Mouse (Mus musculus) thymus, postnatal 10 days (tissue): Measurements from ENCODE around the gene Erich2.

Source experiments
- DNase-seq, 2 experiments: peaks; one replicate each; pipeline ENCODE4 v3.0.0; 2021; ENCODE audit warnings: low spot score in 2 of 2

Gene Erich2

DNA sequence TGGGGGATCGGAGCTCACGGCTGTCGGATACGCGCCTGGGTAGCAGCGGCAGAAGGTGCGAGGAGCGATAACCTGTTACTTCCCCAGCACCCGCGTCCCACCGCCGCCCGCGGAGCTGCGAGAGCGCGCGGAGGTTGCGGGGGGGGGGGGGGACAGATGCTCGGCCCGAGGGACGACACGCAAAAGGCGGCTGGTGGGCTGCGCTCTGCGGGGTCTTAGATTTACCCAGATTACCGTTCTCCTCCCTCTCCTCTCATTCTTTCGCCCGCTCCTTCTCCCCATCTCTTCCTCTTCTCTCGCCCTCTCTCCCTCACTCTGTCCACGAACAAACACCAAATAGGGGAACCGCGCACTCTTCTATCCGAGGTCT lies 54.0 kb downstream of the Erich2 start:
- no peak for DNase-seq

DNA sequence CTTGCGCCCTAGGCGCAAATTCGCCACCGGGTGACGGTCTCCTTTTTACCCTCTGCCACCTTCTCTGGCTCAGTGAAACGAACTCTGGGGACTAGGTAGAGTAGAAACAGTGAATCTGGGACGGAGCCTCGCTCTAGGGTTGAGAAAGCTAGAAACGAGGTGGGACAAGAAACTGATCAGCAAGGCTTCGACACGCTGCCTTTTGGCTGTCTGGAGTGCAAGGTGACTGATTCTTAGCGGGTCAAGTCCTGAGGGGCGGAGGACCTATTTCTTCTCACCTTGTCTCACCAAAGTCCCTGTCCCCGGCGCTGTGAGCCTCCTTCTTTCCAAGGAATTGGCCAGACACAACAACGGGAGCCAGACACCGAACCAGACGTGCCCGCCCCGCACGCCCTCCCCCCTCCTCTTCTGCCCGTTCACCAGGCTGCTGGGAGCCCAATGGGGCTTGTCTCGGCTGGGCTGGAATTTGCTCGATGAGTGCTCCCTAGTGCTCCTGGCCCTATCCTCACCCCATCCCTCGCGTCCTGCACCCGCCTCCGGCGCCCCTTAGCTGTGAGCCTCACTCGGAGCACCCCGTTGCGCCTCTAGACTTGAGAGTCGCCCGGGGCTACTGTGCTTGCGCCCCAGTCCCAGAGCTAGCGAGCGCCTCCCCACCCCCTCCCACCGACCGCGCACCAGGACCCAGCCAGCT lies 54.5 kb downstream of the Erich2 start:
- no peak for DNase-seq

DNA sequence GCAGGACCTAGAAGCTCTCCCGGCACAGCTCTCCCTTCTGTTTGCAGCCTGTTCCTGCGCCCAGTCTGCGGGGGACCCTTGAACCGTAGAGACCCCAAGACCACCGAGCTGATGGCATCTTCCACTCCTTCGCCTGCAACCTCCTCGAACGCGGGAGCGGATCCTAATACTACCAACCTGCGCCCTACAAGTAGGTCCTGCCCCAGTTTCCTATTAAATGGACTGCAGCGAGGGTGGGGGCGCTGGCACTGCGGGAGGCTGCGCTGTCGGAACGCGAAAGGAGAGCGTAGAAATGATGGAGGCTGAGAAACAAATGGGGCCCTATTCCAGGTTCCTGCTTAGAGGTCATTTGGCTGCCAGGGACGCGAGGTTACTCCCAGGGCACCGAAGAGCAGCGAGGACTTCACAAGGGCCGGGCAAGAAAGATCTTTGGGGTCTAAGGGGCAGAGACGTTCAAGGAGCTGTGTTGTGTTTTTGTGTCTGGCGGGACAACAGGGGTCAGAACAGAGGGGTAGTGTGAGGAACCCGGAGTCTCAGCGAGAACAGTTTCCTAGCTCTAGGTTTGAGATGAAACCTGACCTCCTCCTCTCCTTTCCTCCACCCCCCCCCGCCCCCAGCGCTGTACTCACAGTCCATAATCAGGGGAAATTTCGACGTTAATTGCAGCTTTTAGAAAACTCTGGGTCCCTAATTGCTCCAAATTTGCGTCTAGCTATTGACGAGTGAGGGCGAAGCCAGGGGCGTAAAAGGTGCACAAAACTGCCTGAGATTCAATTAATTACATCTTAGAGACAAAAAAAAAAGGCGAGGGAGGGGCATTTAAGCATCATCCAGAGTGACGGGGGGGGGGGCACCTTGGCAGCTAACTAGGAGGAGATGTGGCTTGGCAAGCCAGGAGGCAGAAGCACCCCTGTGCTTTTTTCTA lies 55.4 kb downstream of the Erich2 start:
- no peak for DNase-seq

DNA sequence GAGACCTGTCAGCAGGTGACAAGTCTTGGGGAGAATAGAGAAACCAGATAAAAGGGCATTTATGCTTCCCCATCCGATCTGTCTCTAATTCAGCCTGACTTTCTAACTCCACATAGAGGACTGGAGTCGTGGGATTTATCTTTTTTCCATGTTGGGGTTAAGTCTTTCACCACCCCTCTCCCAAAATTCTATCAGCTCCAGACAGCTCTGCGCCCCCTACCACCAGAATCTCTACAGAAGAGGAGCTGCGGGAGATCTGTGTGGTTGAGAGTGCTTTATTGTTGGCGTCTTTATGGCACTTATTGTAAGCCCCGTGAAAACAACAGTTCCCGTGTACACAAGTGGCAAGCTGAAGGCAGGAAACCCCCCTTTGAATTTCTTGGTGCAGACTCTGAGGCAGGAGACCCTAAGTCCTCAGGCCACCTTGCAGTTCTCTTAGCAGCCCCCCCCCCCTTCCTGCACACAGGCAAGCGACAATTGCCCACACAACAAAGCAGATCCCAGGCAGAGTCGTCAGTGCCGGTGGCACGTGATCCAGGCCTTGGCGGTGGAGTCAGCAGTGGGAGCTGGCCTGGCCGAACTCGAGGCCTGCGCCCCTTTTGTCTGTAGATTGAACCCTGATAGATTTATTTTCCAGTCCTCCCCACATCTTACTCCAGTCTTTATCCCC lies 56.2 kb downstream of the Erich2 start:
- DNase-seq: no peak

DNA sequence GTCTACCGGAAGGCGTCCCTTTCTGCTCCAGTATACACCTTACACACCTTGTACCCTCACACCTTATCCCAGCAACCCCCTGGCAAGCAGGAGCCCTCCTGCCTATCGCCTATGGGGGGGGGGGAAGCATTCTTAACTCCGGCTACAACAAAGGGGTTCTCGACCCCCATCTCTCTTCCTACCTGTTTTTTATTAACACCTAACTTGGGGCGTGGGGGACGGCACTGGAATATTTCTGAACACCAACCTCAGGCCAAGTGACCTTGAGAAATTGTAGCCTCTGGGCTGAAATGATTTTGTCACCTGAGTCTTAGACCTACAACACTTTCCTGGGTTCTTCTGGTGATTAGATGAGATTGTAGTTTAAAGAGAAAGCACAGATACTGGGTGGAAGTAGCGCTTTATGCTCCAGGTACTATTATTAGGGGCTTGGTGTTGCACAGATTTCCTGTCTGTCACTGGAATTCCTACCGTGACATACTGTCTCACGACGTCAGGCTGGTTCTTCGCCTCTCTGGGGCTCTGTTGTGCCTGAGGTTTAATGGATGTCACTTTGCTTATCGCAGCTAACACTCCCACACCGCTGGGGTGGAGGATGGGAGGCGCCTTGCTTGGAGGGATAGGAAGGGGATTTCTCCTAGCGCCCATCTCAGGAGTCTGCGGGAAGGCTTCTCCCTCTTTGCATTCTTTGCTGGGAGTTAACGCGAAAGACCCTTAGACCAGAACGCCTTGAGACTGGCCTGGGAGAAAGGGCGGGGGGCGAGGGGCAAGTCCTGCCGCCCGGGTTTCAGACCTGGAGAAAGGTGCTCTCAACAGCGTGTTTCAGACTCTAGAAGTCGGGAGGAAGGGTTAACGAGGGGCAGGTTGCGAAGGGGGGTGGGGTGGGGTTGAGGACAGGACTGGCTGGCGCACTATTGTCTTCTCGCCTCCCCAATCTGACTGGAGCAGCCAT lies 57.3 kb downstream of the Erich2 start:
- DNase-seq: no peak

DNA sequence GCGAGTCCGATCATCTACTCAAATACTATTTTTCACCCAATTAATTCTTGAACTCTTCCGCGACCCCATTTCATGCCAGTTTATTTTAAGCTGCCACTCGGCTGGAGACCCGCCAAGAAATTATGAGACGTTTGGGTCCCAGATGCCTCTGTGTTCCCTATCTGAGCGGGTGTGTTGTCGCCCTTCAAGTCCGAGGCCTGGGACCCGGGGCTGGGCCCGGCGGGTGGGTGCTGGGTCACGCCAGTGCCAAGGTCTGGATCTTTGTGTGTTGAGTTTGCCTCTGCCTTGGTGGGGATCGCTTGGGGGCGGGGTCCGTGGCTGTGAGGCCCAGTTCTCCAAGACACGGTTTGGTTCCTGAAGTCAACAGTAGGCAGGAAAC lies 58.0 kb downstream of the Erich2 start:
- DNase-seq: no peak

DNA sequence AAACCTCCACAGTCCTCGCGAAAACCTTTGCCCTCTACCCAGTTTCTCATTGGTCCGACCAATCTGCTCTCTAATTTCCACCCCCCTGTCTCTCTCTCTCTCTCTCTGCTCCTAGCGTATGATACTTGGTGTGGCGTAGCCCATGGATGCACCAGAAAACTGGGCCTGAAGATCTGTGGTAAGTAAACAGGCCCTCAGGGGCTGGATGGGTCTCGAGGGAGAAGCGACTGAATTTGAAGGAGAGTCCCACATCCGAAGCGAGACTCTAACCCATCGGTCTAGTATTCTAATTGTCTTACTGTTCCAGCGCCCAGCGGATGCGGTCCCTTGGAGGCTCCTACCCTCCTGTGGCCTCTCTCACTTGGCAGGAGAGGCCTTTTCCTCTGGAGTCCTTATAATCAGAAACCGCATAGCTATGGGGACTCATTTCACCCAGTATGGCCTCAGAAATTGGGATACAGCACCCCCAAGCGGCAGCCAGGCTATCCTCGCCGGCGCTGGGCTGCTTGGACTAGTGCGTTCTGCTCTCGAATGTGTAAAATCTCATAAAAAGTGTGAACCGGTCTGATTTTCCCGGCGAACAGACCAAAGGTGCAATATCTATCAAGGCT lies 58.6 kb downstream of the Erich2 start:
- no peak for DNase-seq

DNA sequence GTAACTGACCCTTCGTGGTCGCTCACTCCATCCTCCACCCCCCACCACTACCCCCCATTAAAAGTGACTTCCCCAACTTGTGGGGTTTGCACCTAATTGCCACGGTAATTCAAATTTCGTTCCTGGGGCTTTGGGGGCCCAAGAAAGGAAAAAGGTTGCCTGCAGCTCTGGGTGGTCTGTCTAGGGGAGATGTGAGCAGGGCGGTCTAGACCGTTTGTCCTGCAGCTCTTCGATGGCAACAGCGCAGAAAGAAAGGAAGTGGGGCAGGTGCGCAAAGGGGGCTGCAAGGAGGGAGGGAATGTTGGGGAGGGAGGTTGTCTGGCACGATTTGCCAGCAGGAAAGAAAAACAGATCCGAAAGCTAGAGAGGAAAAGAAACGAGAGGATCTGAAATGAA lies 59.1 kb downstream of the Erich2 start:
- DNase-seq: no peak

DNA sequence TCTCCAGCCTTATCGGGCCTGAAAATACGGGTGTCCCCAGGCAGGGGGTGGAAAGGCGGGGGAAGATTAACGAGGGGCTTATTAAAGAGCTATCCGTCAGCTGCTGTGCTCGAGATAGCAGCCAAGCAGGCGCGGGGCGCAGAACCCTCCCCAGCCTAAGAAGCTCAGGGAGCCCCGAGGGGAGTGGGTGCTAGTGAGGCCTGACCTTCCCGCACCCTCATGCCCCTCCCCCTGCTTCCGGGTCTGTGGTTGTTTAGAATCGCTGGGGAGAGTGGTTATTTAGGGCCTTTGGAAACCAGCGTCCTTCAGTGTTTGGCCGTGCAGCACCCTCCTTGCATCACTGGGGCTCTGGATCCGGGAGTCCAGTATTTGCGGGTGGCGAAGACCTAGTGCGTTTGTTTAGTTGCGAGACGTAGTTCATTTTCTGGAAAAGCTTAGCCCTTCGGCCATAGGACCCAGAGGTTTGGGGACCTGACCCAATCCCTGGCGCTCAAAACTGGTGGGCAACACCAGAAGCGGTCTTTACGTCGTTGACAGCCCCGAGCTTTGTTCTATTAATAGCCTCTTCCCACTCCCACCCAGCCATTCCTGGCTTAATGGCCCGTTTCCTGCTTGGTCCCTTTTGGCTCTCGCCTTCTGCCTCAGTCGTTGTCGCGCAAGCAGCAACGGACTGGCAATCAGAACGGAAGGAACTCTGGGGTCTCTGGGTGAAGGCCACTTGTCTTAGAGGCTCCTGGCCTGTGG lies 59.8 kb downstream of the Erich2 start:
- DNase-seq: no peak

DNA sequence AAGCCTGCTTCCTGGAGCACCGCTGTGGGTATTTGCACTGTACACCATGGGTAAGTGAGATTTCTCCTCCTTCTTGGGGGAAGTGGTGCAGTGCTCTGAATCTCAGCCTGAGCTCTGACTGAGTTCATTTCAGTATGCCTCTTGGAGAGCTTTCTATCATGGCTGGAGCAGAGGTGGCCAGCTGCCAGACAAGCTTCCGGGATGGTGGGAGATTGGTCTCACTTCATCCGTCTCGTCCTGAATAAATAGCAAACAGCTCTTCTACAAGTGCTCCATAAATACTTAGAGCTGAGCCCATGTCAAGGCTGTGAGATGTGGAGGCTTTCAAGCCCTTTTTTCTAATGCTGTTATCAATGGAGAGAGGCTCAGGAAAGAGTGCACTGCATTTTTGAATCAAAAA lies 63.1 kb downstream of the Erich2 start:
- no peak for DNase-seq

DNA sequence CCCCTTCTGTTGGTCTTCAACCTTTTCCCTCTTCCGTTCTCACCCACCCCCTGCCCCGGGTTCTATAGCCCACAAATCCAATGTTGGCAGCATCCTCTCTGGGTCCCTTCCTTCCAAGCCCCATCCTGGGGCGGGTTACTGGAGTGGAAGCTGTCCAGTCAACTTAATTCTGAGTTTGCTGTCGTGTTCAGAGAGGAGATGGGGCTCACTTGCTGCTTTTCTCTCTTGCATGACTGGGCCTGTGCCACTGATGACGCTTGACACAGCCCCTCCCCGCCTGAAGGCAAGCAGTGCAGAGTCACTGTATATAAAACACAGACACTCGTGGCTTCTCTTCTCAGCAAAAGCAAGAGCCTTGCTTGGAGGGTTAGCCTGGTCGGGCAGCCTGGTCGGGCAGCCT lies 63.6 kb downstream of the Erich2 start:
- DNase-seq: no peak

DNA sequence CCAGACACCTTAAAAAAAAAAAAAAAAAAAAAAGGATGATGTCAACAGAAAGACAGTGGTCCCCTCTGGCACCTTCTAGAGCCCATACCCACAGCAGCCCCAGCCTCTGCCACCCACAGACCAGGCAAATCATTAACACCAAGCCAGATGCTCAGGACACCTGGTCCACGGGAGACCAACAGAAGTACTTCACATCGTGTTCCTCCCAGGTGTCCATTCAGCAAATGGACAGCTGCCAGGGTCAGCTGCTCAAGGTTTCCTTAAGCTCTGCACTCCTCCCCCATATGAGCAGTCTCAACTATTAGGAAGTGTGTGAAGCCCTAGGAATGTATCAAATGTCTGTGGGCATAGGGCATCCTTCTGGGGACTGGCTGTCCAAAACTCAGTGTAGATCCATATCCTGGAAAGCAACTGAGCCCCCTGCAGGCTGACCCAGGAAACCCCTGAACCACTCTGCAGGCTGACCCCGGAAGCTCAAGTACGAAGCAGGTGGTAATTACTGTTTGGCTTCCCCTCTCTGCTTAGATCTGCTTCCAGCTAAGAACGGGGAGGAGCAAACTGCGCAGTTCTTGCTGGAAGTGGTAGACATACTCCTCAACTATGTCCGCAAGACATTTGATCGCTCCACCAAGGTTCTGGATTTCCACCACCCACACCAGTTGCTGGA lies 65.1 kb downstream of the Erich2 start:
- DNase-seq: no peak

DNA sequence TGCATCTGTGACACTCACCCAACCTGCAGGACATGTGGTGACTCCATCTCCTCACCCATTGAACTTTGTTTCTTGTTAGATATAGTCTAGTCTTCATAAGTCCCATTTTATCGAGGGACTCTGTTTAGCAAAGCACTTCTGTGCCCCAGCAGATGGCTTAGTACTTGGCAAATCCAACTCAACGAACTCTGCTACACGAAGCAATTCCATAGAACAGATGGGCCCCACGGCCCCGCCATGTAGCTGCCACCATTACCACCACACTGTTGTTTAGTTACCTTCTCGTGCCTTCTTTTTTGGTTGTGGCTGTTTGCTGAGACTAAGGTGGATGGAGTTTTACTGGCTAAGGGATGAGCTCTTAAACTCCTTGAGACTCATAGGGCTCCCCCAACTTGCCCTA lies 79.6 kb downstream of the Erich2 start:
- DNase-seq: no peak
